Mouse (Mus musculus): ENCODE results near the gene Rps26.
A peak's percentile ranks its signal among the peaks of the same experiment; 100 is the strongest.

Rps26 gene

GRCm38 (mm10) chr10:128606483-128606882 is 20.1 kb downstream of the Rps26 start:
- DNase-seq (ENCODE audit: low spot score in 2 of 2) = no peak

- DNase-seq (ENCODE audit: low spot score in 2 of 2) = no peak
These were observed 23.9 kb downstream of the Rps26 start for GRCm38 (mm10) chr10:128602470-128603128.

GRCm38 (mm10) chr10:128601499-128601898 is 25.0 kb downstream of the Rps26 start:
- no peak for DNase-seq (ENCODE audit: low spot score in 2 of 2)

GRCm38 (mm10) chr10:128598476-128598875 is 28.1 kb downstream of the Rps26 start:
- no peak for DNase-seq (ENCODE audit: low spot score in 2 of 2)

GRCm38 (mm10) chr10:128592797-128593196 is 33.8 kb downstream of the Rps26 start:
- DNase-seq (ENCODE audit: low spot score in 2 of 2) = no peak

- DNase-seq (ENCODE audit: low spot score in 2 of 2) = no peak
These were observed 35.1 kb downstream of the Rps26 start for GRCm38 (mm10) chr10:128591436-128591835.

GRCm38 (mm10) chr10:128590193-128590690 is 36.3 kb downstream of the Rps26 start:
- DNase-seq (ENCODE audit: low spot score in 2 of 2) = no peak

- DNase-seq (ENCODE audit: low spot score in 2 of 2) = peak in 1 of 2 experiments; percentile 16
These were observed 36.9 kb downstream of the Rps26 start, which contains the start of gene Erbb3 for GRCm38 (mm10) chr10:128589464-128590192. Erbb3 (minus strand) TSS chr10:128589652.

- no peak for DNase-seq (ENCODE audit: low spot score in 2 of 2)
These were observed 37.6 kb downstream of the Rps26 start for GRCm38 (mm10) chr10:128588775-128589463.

- DNase-seq (ENCODE audit: low spot score in 2 of 2) = no peak
These were observed 38.4 kb downstream of the Rps26 start for GRCm38 (mm10) chr10:128588136-128588535.

GRCm38 (mm10) chr10:128587697-128588096 is 38.9 kb downstream of the Rps26 start:
- DNase-seq (ENCODE audit: low spot score in 2 of 2) = no peak

- DNase-seq (ENCODE audit: low spot score in 2 of 2) = no peak
These were observed 39.4 kb downstream of the Rps26 start for GRCm38 (mm10) chr10:128587120-128587519.

- no peak for DNase-seq (ENCODE audit: low spot score in 2 of 2)
These were observed 40.0 kb downstream of the Rps26 start for GRCm38 (mm10) chr10:128586546-128586945.

GRCm38 (mm10) chr10:128584386-128584785 is 42.2 kb downstream of the Rps26 start:
- DNase-seq (ENCODE audit: low spot score in 2 of 2) = no peak

GRCm38 (mm10) chr10:128583644-128584043 is 42.9 kb downstream of the Rps26 start:
- no peak for DNase-seq (ENCODE audit: low spot score in 2 of 2)

- no peak for DNase-seq (ENCODE audit: low spot score in 2 of 2)
These were observed 46.8 kb downstream of the Rps26 start for GRCm38 (mm10) chr10:128579731-128580130.

GRCm38 (mm10) chr10:128579298-128579697 is 47.2 kb downstream of the Rps26 start:
- DNase-seq (ENCODE audit: low spot score in 2 of 2) = no peak

- no peak for DNase-seq (ENCODE audit: low spot score in 2 of 2)
These were observed 48.2 kb downstream of the Rps26 start for GRCm38 (mm10) chr10:128578330-128578729.

- DNase-seq (ENCODE audit: low spot score in 2 of 2) = no peak
These were observed 51.5 kb downstream of the Rps26 start for GRCm38 (mm10) chr10:128575063-128575462.
